Mouse (Mus musculus): ENCODE data around the gene Dnm3. TPM values are rescaled to one million over a fixed set of nuclear protein-coding genes. Genes with fewer than 3 reads are reported as not detected.
A peak's percentile ranks its signal among the peaks of the same experiment; 100 is the strongest.

Gene Dnm3
- polyA plus RNA-seq, 1 experiment from 2014 or later: 27.7 TPM

GRCm38 (mm10) chr1:161968589-161969407 lies 509.0 kb downstream of the Dnm3 start, which contains the start of gene Pigc:
TSS of gene Pigc (plus strand) at chr1:161969186.
- WGBS: 3% methylated on average over 38 of the region's 38 CpGs
- H3K9ac ChIP-seq: peak within 1 kb of the TSS; percentile 85
- ATAC-seq (ENCODE audit: insufficient number of reproducible peaks, insufficient read depth, low FRiP score, low TSS enrichment, low read depth): peak; percentile 91

GRCm38 (mm10) chr1:161967936-161968335 lies 509.9 kb downstream of the Dnm3 start:
- Histone ChIP-seq H3K27ac (no peak overlapping the region), H3K4me2 (no peak overlapping the region), H3K27me3 (no peaks in the 10 kb centered on the region), H3K9me3 (no peaks in the 10 kb centered on the region), H3K4me1 (peaks cover 17% of the 10 kb centered on the region), H3K9ac (no peak overlapping the region), H3K4me3 (no peak overlapping the region), H3K36me3 (peaks cover 13% of the 10 kb centered on the region)
- ATAC-seq (ENCODE audit: insufficient number of reproducible peaks, insufficient read depth, low FRiP score, low TSS enrichment, low read depth): no peak
- 79% methylated on average over 2 of the region's 2 CpGs for WGBS

More at GRCm38 (mm10) chr1:161968589-161969407, 509.0 kb downstream of the Dnm3 start, which contains the start of gene Pigc:
- peaks cover 21% of the 10 kb centered on the region for H3K4me1 ChIP-seq
- peak within 1 kb of the TSS; percentile 69 for H3K4me2 ChIP-seq
- H3K4me3 ChIP-seq: peak within 1 kb of the TSS; percentile 68
- no peaks in the 10 kb centered on the region for H3K27me3 ChIP-seq
- peak within 1 kb of the TSS; percentile 80 for H3K27ac ChIP-seq
- H3K36me3 ChIP-seq: peaks cover 13% of the 10 kb centered on the region
- H3K9me3 ChIP-seq: no peaks in the 10 kb centered on the region

DNA sequence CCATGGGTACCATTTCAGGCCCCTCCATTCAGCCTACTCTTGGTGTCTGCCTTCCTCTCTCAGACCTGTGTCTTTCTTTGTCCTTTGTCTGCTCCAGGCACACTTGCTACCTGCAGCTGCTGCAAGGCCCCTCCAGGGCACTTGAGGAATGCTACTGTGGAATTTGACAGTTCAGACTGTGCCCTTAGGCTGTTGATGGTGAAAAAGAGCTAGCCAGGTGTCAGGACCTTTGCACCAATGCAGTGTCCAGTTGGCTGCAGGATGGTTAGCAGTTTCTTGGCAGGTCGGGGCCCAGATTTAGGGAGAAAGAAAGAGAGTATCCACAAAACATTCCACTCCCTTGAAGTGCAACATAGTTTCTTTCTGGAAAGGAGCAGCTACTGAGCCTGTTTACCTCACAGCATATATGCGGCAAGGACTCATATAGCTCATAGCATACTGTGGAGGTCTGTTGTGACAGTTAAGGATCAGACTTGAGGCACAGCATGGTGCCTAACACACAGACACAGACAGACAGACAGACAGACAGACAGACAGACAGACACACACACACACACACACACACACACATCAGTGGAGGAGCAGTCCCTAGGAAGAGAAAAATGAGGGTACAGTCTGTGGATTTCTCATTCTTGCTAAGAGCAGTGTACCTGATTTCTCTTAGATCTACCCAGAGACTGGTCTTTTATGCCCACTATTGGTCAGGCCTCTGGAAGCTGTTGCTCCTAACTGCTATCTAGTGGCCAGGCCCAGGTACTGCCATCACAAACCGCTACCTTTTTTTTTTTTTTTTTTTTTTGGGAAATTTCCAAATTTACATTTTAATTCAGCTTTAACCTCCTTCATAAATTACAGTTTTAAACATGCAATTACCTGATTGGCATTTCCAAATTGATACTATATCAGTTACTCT lies 515.1 kb downstream of the Dnm3 start:
- Histone ChIP-seq H3K4me2 (no peak overlapping the region), H3K9ac (peak overlapping the region; percentile 40; the same call in 1 of the 2 replicates), H3K27ac (no peak overlapping the region), H3K36me3 (no peaks in the 10 kb centered on the region), H3K4me1 (no peaks in the 10 kb centered on the region), H3K4me3 (no peak overlapping the region), H3K27me3 (no peaks in the 10 kb centered on the region), H3K9me3 (no peaks in the 10 kb centered on the region)
- ATAC-seq (ENCODE audit: insufficient number of reproducible peaks, insufficient read depth, low FRiP score, low TSS enrichment, low read depth): no peak
- 39% methylated on average over 3 of the region's 3 CpGs for WGBS

DNA sequence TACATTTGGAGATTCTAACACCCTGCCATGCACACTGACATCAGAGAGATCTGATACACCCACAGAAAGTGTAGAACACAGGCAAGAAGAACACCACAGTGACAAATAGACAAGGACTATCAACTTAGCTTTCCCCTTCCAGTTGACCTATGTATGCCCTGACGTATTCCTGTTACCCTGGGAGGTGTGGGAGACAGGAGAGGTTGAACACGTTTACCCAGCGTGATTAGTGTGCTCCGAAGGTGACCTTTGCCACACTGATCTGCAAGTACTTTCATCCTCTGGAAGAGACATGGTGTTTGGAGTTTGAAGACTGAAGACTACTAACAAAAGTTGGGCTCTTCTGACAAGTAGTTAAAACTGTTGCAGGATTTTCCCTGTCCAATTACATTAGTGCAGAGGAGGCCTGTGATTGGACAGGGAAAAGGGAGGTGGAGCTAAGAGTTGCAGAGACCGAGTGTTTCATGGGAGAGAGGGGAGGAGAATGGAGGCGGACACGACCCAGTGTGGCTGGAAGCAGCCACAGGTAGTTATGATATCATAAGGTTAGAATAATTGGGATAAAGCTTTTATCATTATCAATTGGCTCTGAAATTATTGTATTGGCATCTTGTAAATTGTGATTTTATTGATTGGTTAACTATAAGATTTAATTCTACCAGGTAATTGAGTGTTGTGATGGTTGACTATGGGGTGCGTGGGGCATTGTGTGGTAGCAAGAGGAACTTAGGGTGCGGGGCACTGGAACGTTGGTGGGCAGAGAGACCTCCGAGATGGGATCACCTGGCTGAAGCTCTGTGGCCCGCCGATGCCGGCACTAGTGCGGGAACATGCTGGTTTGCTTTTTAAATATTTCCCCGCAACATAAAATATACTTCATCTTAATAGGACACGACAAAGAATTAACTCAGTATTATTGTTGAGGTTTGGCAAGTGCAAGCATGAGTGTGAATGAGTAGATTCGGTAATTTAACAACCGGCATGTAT lies 519.6 kb downstream of the Dnm3 start:
- H3K27ac ChIP-seq: no peak overlapping the region
- H3K36me3 ChIP-seq: no peaks in the 10 kb centered on the region
- H3K4me3 ChIP-seq: no peak overlapping the region
- H3K9ac ChIP-seq: no peak overlapping the region
- no peak overlapping the region for H3K4me2 ChIP-seq
- ATAC-seq (ENCODE audit: insufficient number of reproducible peaks, insufficient read depth, low FRiP score, low TSS enrichment, low read depth): no peak
- no peaks in the 10 kb centered on the region for H3K4me1 ChIP-seq
- H3K9me3 ChIP-seq: no peaks in the 10 kb centered on the region
- H3K27me3 ChIP-seq: no peaks in the 10 kb centered on the region
- WGBS: 80% methylated on average over 19 of the region's 19 CpGs

DNA sequence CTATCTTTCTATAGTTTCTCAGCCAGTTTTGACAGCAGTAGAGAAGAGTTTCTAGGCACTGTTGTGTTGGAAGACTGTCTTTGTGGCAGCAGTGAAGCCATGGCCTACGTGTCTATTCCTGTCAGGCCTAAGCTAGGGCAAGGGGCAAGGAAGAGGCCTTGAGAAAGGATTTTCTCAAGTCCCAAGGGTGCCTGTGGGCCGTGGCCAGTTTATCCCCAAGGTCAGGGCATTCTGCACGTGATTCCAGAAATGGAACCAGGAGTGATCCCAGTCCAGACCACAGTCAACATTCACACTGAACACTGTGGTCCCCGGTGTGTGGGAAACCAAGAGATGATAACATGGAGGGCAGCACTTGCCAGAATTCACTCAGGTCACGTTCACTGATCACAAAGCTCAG lies 522.0 kb downstream of the Dnm3 start:
- H3K4me1 ChIP-seq: no peaks in the 10 kb centered on the region
- no peaks in the 10 kb centered on the region for H3K9me3 ChIP-seq
- no peak overlapping the region for H3K4me2 ChIP-seq
- no peak overlapping the region for H3K9ac ChIP-seq
- WGBS: 67% methylated on average over 5 of the region's 5 CpGs
- no peaks in the 10 kb centered on the region for H3K36me3 ChIP-seq
- H3K4me3 ChIP-seq: no peak overlapping the region
- H3K27me3 ChIP-seq: no peaks in the 10 kb centered on the region
- H3K27ac ChIP-seq: no peak overlapping the region
- ATAC-seq (ENCODE audit: insufficient number of reproducible peaks, insufficient read depth, low FRiP score, low TSS enrichment, low read depth): no peak

GRCm38 (mm10) chr1:161952599-161952998 lies 525.2 kb downstream of the Dnm3 start:
- H3K9me3 ChIP-seq: no peaks in the 10 kb centered on the region
- ATAC-seq (ENCODE audit: insufficient number of reproducible peaks, insufficient read depth, low FRiP score, low TSS enrichment, low read depth): no peak
- no peak overlapping the region for H3K27ac ChIP-seq
- no peaks in the 10 kb centered on the region for H3K4me1 ChIP-seq
- WGBS: 54% methylated on average over 1 of the region's 1 CpGs
- H3K4me3 ChIP-seq: no peak overlapping the region
- H3K36me3 ChIP-seq: no peaks in the 10 kb centered on the region
- H3K9ac ChIP-seq: no peak overlapping the region
- H3K4me2 ChIP-seq: no peak overlapping the region
- H3K27me3 ChIP-seq: no peaks in the 10 kb centered on the region

- no peak for ATAC-seq (ENCODE audit: insufficient number of reproducible peaks, insufficient read depth, low FRiP score, low TSS enrichment, low read depth)
- Histone ChIP-seq H3K36me3 (no peaks in the 10 kb centered on the region), H3K9ac (no peak overlapping the region), H3K4me2 (no peak overlapping the region), H3K4me1 (no peaks in the 10 kb centered on the region), H3K4me3 (no peak overlapping the region), H3K9me3 (no peaks in the 10 kb centered on the region), H3K27me3 (no peaks in the 10 kb centered on the region), H3K27ac (no peak overlapping the region)
- WGBS: 78% methylated on average over 5 of the region's 5 CpGs
These were observed 526.6 kb downstream of the Dnm3 start for GRCm38 (mm10) chr1:161951009-161951779.

- no peaks in the 10 kb centered on the region for H3K9me3 ChIP-seq
- WGBS: 75% methylated on average over 2 of the region's 2 CpGs
- H3K9ac ChIP-seq: no peak overlapping the region
- H3K4me2 ChIP-seq: no peak overlapping the region
- H3K36me3 ChIP-seq: no peaks in the 10 kb centered on the region
- no peaks in the 10 kb centered on the region for H3K27me3 ChIP-seq
- H3K27ac ChIP-seq: no peak overlapping the region
- H3K4me3 ChIP-seq: no peak overlapping the region
- no peak for ATAC-seq (ENCODE audit: insufficient number of reproducible peaks, insufficient read depth, low FRiP score, low TSS enrichment, low read depth)
- no peaks in the 10 kb centered on the region for H3K4me1 ChIP-seq
These were observed 535.8 kb downstream of the Dnm3 start for GRCm38 (mm10) chr1:161942082-161942481.
